Mouse (Mus musculus): ENCODE data around the gene Fuca1. TPM values are rescaled to one million over a fixed set of nuclear protein-coding genes. Genes with fewer than 3 reads are reported as not detected.

Gene Fuca1
- polyA plus RNA-seq, 1 experiment: 43.5 TPM

- 87% methylated on average over 9 of the region's 9 CpGs for WGBS
- Histone ChIP-seq H3K36me3 (ENCODE audit: control insufficient read depth, insufficient read depth, low read length) (peaks cover 26% of the 10 kb centered on the region), H3K4me3 (ENCODE audit: control insufficient read depth, insufficient read depth, low read length) (no peak overlapping the region), H3K27ac (ENCODE audit: control insufficient read depth, insufficient read depth, low read length) (no peak overlapping the region), H3K4me1 (replicated peaks; ENCODE audit: control insufficient read depth, insufficient read depth, low read length) (peaks cover 11% of the 10 kb centered on the region), H3K27me3 (ENCODE audit: control insufficient read depth, insufficient read depth, low read length) (no peaks in the 10 kb centered on the region)
- no peak for TF ChIP-seq POLR2A (IDR thresholded peaks at IDR 0.05; ENCODE audit: control insufficient read depth, extremely low read depth, insufficient read depth, low read length, poor library complexity)
- no peak for TF ChIP-seq CTCF (IDR thresholded peaks at IDR 0.05; ENCODE audit: borderline replicate concordance, control insufficient read depth, extremely low read depth, insufficient read depth, low read length, poor library complexity)
- DNase-seq: no peak
Measured at GRCm38 (mm10) chr4:135965113-135965512, 44.6 kb downstream of the Fuca1 start.

GRCm38 (mm10) chr4:135966283-135966682, 45.7 kb downstream of the Fuca1 start:
- H3K4me1 ChIP-seq (replicated peaks; ENCODE audit: control insufficient read depth, insufficient read depth, low read length): peaks cover 12% of the 10 kb centered on the region
- no peak overlapping the region for H3K27ac ChIP-seq (ENCODE audit: control insufficient read depth, insufficient read depth, low read length)
- H3K27me3 ChIP-seq (ENCODE audit: control insufficient read depth, insufficient read depth, low read length): no peaks in the 10 kb centered on the region
- WGBS: 96% methylated on average over 16 of the region's 16 CpGs
- no peak overlapping the region for H3K4me3 ChIP-seq (ENCODE audit: control insufficient read depth, insufficient read depth, low read length)
- no peak for DNase-seq
- TF ChIP-seq POLR2A (IDR thresholded peaks at IDR 0.05; ENCODE audit: control insufficient read depth, extremely low read depth, insufficient read depth, low read length, poor library complexity) (no peak), CTCF (IDR thresholded peaks at IDR 0.05; ENCODE audit: borderline replicate concordance, control insufficient read depth, extremely low read depth, insufficient read depth, low read length, poor library complexity) (no peak)
- peaks cover 26% of the 10 kb centered on the region for H3K36me3 ChIP-seq (ENCODE audit: control insufficient read depth, insufficient read depth, low read length)

- DNase-seq: no peak
- Histone ChIP-seq H3K27ac (ENCODE audit: control insufficient read depth, insufficient read depth, low read length) (no peak overlapping the region), H3K4me1 (replicated peaks; ENCODE audit: control insufficient read depth, insufficient read depth, low read length) (peaks cover 21% of the 10 kb centered on the region), H3K36me3 (ENCODE audit: control insufficient read depth, insufficient read depth, low read length) (peaks cover 26% of the 10 kb centered on the region), H3K4me3 (ENCODE audit: control insufficient read depth, insufficient read depth, low read length) (no peak overlapping the region), H3K27me3 (ENCODE audit: control insufficient read depth, insufficient read depth, low read length) (no peaks in the 10 kb centered on the region)
- TF ChIP-seq POLR2A (IDR thresholded peaks at IDR 0.05; ENCODE audit: control insufficient read depth, extremely low read depth, insufficient read depth, low read length, poor library complexity): no peak
- TF ChIP-seq CTCF (IDR thresholded peaks at IDR 0.05; ENCODE audit: borderline replicate concordance, control insufficient read depth, extremely low read depth, insufficient read depth, low read length, poor library complexity): no peak
- WGBS: 96% methylated on average over 18 of the region's 18 CpGs
Measured at GRCm38 (mm10) chr4:135967086-135967760, 46.7 kb downstream of the Fuca1 start.

- Histone ChIP-seq H3K4me1 (replicated peaks; ENCODE audit: control insufficient read depth, insufficient read depth, low read length) (peaks cover 25% of the 10 kb centered on the region), H3K27ac (ENCODE audit: control insufficient read depth, insufficient read depth, low read length) (no peak overlapping the region), H3K36me3 (ENCODE audit: control insufficient read depth, insufficient read depth, low read length) (peaks cover 26% of the 10 kb centered on the region), H3K4me3 (ENCODE audit: control insufficient read depth, insufficient read depth, low read length) (no peak overlapping the region), H3K27me3 (ENCODE audit: control insufficient read depth, insufficient read depth, low read length) (no peaks in the 10 kb centered on the region)
- no peak for DNase-seq
- WGBS: 94% methylated on average over 19 of the region's 19 CpGs
- no peak for TF ChIP-seq CTCF (IDR thresholded peaks at IDR 0.05; ENCODE audit: borderline replicate concordance, control insufficient read depth, extremely low read depth, insufficient read depth, low read length, poor library complexity)
- TF ChIP-seq POLR2A (IDR thresholded peaks at IDR 0.05; ENCODE audit: control insufficient read depth, extremely low read depth, insufficient read depth, low read length, poor library complexity): no peak
Measured at GRCm38 (mm10) chr4:135968271-135968869, 47.8 kb downstream of the Fuca1 start.

GRCm38 (mm10) chr4:135969070-135969750, 48.7 kb downstream of the Fuca1 start:
- TF ChIP-seq POLR2A (IDR thresholded peaks at IDR 0.05; ENCODE audit: control insufficient read depth, extremely low read depth, insufficient read depth, low read length, poor library complexity) (no peak), CTCF (IDR thresholded peaks at IDR 0.05; ENCODE audit: borderline replicate concordance, control insufficient read depth, extremely low read depth, insufficient read depth, low read length, poor library complexity) (no peak)
- Histone ChIP-seq H3K36me3 (ENCODE audit: control insufficient read depth, insufficient read depth, low read length) (peaks cover 26% of the 10 kb centered on the region), H3K27me3 (ENCODE audit: control insufficient read depth, insufficient read depth, low read length) (no peaks in the 10 kb centered on the region), H3K4me1 (replicated peaks; ENCODE audit: control insufficient read depth, insufficient read depth, low read length) (peaks cover 29% of the 10 kb centered on the region), H3K27ac (ENCODE audit: control insufficient read depth, insufficient read depth, low read length) (no peak overlapping the region), H3K4me3 (ENCODE audit: control insufficient read depth, insufficient read depth, low read length) (no peak overlapping the region)
- 97% methylated on average over 13 of the region's 13 CpGs for WGBS
- DNase-seq: no peak

GRCm38 (mm10) chr4:135970585-135970984, 50.0 kb downstream of the Fuca1 start:
- 93% methylated on average over 11 of the region's 11 CpGs for WGBS
- Histone ChIP-seq H3K4me1 (replicated peaks; ENCODE audit: control insufficient read depth, insufficient read depth, low read length) (peaks cover 22% of the 10 kb centered on the region), H3K27ac (ENCODE audit: control insufficient read depth, insufficient read depth, low read length) (no peak overlapping the region), H3K27me3 (ENCODE audit: control insufficient read depth, insufficient read depth, low read length) (no peaks in the 10 kb centered on the region), H3K4me3 (ENCODE audit: control insufficient read depth, insufficient read depth, low read length) (no peak overlapping the region), H3K36me3 (ENCODE audit: control insufficient read depth, insufficient read depth, low read length) (peaks cover 26% of the 10 kb centered on the region)
- no peak for DNase-seq
- TF ChIP-seq CTCF (IDR thresholded peaks at IDR 0.05; ENCODE audit: borderline replicate concordance, control insufficient read depth, extremely low read depth, insufficient read depth, low read length, poor library complexity): no peak
- no peak for TF ChIP-seq POLR2A (IDR thresholded peaks at IDR 0.05; ENCODE audit: control insufficient read depth, extremely low read depth, insufficient read depth, low read length, poor library complexity)
